Mouse (Mus musculus) monocyte, adult 2 months (primary cell): ENCODE measurements around the gene Vps33a.
A peak's percentile ranks its signal among the peaks of the same experiment; 100 is the strongest.
"Not testable (repeated sequence)": the region's sequence is repeated elsewhere in the genome, so short reads cannot be mapped to it uniquely, and the experiment has no call there.

ENCODE experiments used
- DNase-seq, 2 experiments: peaks; one replicate each; pipeline ENCODE4 v3.0.0; 2022; ENCODE audit warnings: low spot score in 2 of 2, low read depth in 1 of 2

The Vps33a gene

GRCm38 (mm10) chr5:123525281-123525680, 47.6 kb downstream of the Vps33a start, which contains the start of gene Gm49027:
TSS of gene Gm49027 (minus strand) at chr5:123525488.
- DNase-seq: no peak

- DNase-seq: no peak
These were observed 48.5 kb downstream of the Vps33a start for GRCm38 (mm10) chr5:123524393-123524750.

- DNase-seq: peak; percentile 97
These were observed 49.0 kb downstream of the Vps33a start, which contains the start of gene Diablo for GRCm38 (mm10) chr5:123523692-123524392. TSS of gene Diablo (minus strand) at chr5:123524176.

- no peak for DNase-seq
These were observed 50.7 kb downstream of the Vps33a start for GRCm38 (mm10) chr5:123522166-123522565.

- DNase-seq: no peak
These were observed 51.2 kb downstream of the Vps33a start for GRCm38 (mm10) chr5:123521621-123522020.

- DNase-seq: no peak
These were observed 52.2 kb downstream of the Vps33a start for GRCm38 (mm10) chr5:123520666-123521065.

GRCm38 (mm10) chr5:123514871-123515270, 58.0 kb downstream of the Vps33a start:
- DNase-seq: no peak

- DNase-seq: no peak
These were observed 60.7 kb downstream of the Vps33a start for GRCm38 (mm10) chr5:123512102-123512501.

- DNase-seq: not testable (repeated sequence)
These were observed 61.4 kb downstream of the Vps33a start for GRCm38 (mm10) chr5:123511426-123511825.

GRCm38 (mm10) chr5:123510160-123510559, 62.7 kb downstream of the Vps33a start, which contains the start of gene B3gnt4:
TSS of gene B3gnt4 (plus strand) at chr5:123510460.
- DNase-seq: no peak

GRCm38 (mm10) chr5:123508921-123509320, 63.9 kb downstream of the Vps33a start:
- DNase-seq: no peak

- DNase-seq: no peak
These were observed 64.7 kb downstream of the Vps33a start for GRCm38 (mm10) chr5:123507936-123508723.

GRCm38 (mm10) chr5:123501973-123502372, 70.9 kb downstream of the Vps33a start:
- no peak for DNase-seq

- DNase-seq: no peak
These were observed 73.1 kb downstream of the Vps33a start for GRCm38 (mm10) chr5:123499717-123500116.

- DNase-seq: no peak
These were observed 82.9 kb downstream of the Vps33a start for GRCm38 (mm10) chr5:123489935-123490334.

- no peak for DNase-seq
These were observed 83.6 kb downstream of the Vps33a start, which contains the start of the genes Lrrc43 and Il31 for GRCm38 (mm10) chr5:123489112-123489785. TSS of gene Lrrc43 (plus strand) at chr5:123489305. TSS of gene Il31 (minus strand) at chr5:123489489.

GRCm38 (mm10) chr5:123487659-123488395, 85.0 kb downstream of the Vps33a start:
- DNase-seq: no peak
